Mouse (Mus musculus) left cerebral cortex, postnatal 14 days (tissue): ENCODE data around the gene Chmp6. TPM values are rescaled to one million over a fixed set of nuclear protein-coding genes. Genes with fewer than 3 reads are reported as not detected.

ENCODE experiments used
- DNase-seq, 2 experiments: peaks; one replicate each; pipeline ENCODE4 v3.0.0; 2021 to 2022; ENCODE audit warnings: low spot score in 2 of 2, mixed read lengths in 1 of 2
- intact Hi-C: fragments of 180-260 bp; cut with DNase I; formaldehyde crosslinking; loops from one replicate; pipeline ENCODE4 v1.15.1; 2025
- total RNA-seq, 2 experiments: library from RNA; stranded (reverse); gene quantifications; 2 replicates each; pipeline ENCODE4 v1.2.3; 2021

Gene Chmp6
- total RNA-seq, 2 experiments from 2014 or later = 37.0 to 47.7 TPM

DNA sequence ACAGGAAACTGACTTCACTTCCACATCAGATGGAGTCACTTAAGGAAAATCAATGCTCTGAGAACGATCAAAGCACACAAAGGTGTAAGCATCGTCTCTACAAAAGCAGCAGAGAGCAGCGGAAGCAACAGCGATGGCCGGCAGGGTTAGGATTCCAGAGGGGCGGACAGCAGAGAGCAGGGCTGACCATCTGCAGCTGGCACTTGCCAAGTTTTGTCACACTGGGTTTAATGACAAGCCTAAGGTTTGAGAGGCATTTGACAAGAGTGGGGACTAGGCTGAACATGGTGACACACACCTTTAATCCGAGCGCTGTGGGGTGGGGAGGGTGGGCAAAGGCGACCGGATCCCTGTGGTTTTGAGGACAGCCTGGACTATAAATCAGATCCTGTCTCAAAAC, 18.6 kb downstream of the Chmp6 start:
- intact Hi-C loops = loop anchor here (10.0 kb wide), 1 partner anchor 163 kb away; the partner anchor contains the start of genes Ndufaf8 and Tepsin
- DNase-seq = no peak

DNA sequence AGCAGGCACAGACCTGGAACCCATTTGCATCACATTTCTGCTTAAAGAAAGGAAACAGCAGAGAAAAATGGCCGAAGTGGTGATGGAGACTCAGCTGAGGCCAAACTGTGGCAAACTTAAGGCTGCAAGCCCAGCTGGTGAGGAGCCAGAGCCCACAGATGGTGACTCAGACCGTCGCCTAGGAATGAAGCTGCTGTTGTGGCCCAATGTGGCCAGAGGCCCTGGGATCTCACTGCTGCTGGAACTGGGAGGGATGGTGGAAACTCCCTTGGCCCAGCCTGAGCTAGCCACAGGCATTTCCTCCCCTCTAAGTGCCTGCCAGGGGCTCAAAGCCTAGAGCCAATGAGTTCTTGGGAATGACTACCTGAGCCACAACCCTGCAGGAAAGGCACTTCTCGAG, 19.9 kb downstream of the Chmp6 start:
- intact Hi-C loops = loop anchor here (10.0 kb wide), 1 partner anchor 162 kb away; the partner anchor contains the start of genes Ndufaf8 and Tepsin
- DNase-seq = no peak

GRCm38 (mm10) chr11:119933819-119934583, 20.8 kb downstream of the Chmp6 start:
- no peak for DNase-seq
- intact Hi-C loops = loop anchor here (10.0 kb wide), 1 partner anchor 161 kb away; the partner anchor contains the start of genes Ndufaf8 and Tepsin

GRCm38 (mm10) chr11:119934773-119935172, 21.5 kb downstream of the Chmp6 start:
- peak in 1 of 2 experiments; percentile 52 for DNase-seq

GRCm38 (mm10) chr11:119935457-119935856, 22.2 kb downstream of the Chmp6 start:
- intact Hi-C loops = loop anchor here (10.0 kb wide), 1 partner anchor 159 kb away; the partner anchor contains the start of genes Ndufaf8 and Tepsin
- peak; percentile 61 to 81 for DNase-seq

More at GRCm38 (mm10) chr11:119934773-119935172, 21.5 kb downstream of the Chmp6 start:
- intact Hi-C loops = loop anchor here (10.0 kb wide), 1 partner anchor 160 kb away; the partner anchor contains the start of genes Ndufaf8 and Tepsin

GRCm38 (mm10) chr11:119936456-119936855, 23.2 kb downstream of the Chmp6 start:
- no peak for DNase-seq
- intact Hi-C loops = loop anchor here (10.0 kb wide), 1 partner anchor 158 kb away; the partner anchor contains the start of genes Ndufaf8 and Tepsin

- peak; percentile 84 to 87 for DNase-seq
- intact Hi-C loops = loop anchor here (10.0 kb wide), 1 partner anchor 158 kb away; the partner anchor contains the start of genes Ndufaf8 and Tepsin
These were observed 24.0 kb downstream of the Chmp6 start for GRCm38 (mm10) chr11:119937216-119937615.

- intact Hi-C loops = loop anchor here (10.0 kb wide), 1 partner anchor 157 kb away; the partner anchor contains the start of genes Ndufaf8 and Tepsin
- DNase-seq = peak; percentile 42 to 55
These were observed 24.7 kb downstream of the Chmp6 start for GRCm38 (mm10) chr11:119937772-119938502.

DNA sequence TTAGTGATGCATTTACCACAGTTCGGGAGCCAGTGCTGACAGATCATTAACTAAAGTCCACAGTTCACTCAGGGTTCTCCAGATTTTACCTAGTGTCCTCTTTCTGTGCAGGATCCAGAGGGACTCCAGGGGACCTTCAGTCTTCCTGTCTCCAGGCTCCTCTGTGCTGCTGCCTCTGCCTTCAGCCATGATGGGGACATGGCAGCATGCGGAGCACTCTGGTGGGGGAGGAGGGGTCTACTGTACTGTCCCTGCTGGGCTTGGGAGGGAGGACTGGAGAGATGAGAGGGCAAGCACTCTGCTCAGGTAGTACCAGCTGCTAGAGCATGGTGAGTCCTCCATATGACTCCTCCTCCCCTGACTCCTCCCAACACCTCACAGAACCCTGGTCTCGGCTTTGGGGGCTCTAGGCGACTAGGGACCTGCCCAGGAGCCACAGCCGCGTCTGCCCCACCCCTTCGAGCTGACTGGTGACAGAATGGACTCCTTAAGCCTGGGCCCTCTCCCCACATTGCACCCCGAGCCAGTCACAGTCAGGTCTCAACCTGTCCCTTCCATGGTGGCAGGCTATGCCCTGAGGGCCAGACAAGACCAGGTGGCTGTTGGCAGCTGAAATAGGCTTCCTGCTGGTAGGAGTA, 26.0 kb downstream of the Chmp6 start:
- intact Hi-C loops = loop anchor here (10.0 kb wide), 1 partner anchor 156 kb away; the partner anchor contains the start of genes Ndufaf8 and Tepsin
- DNase-seq = no peak

DNA sequence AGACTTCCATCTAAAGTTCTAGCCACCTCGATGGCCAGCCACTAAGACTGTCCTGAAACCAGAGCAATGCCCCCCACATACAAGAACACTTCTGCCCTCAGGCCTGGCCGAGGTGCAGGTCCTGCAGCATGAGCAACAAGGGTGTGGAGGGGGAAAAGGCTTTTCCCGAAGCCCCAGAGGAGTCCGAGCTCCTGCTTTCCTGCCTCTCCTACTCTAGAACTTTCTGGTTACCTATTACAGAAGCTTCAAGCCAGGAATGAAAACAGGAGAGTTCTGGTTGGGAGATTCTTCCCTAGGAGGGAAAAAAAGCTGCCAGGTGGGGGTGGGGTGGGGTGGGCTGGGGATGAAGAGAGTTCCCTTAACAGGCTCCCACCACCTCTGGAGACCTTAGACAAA, 26.5 kb downstream of the Chmp6 start:
- no peak for DNase-seq
- intact Hi-C loops = loop anchor here (10.0 kb wide), 1 partner anchor 155 kb away; the partner anchor contains the start of genes Ndufaf8 and Tepsin

DNA sequence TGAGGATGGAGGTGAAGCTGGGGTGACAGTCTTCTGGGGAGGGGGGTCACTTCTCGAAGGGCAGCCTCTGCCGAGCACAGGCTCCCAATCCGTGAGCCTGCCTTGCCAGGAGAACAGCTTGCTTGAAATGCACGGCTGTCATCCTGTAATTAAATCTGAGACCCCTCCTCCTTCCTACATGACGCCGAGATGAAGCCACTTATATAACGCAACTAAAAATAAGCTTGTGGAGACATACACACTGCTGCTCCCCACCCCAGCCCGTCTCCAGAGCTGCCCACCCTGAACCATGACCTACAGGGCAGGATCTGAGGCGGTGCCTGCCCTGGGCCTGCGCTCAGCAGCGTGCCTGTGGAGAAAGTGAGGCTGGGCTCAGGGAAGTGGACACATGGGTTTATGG, 26.9 kb downstream of the Chmp6 start:
- intact Hi-C loops = no loop called here

DNA sequence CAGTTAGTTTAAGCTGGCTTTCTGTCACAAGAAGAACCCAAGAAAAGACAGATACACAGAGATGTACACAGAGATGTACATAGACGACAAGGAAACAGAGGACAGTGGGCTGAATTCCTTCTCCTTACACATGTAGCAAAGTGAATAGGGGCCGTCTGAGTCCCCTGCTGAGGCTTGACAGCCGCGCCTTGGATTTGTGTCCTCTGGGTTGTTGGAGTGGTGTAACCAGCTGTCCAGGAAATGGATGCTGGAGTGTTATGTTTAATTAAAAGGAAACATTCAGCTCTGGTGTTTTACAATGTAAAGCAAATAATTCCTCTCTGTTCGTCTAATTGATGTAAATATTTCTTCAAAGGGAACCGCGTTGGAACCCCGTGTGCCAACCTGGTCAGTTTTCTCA, 28.6 kb downstream of the Chmp6 start:
- no peak for DNase-seq
- intact Hi-C loops = loop anchor here (2.0 kb wide), 1 partner anchor 49 kb away; no protein-coding TSS in a partner anchor

More for the DNA sequence above, 26.9 kb downstream of the Chmp6 start:
- DNase-seq = peak; percentile 68 to 81

- peak in 1 of 2 experiments; percentile 52 for DNase-seq
- intact Hi-C loops = loop anchor here (2.0 kb wide), 1 partner anchor 49 kb away; no protein-coding TSS in a partner anchor
These were observed 29.0 kb downstream of the Chmp6 start for GRCm38 (mm10) chr11:119942201-119942726.

DNA sequence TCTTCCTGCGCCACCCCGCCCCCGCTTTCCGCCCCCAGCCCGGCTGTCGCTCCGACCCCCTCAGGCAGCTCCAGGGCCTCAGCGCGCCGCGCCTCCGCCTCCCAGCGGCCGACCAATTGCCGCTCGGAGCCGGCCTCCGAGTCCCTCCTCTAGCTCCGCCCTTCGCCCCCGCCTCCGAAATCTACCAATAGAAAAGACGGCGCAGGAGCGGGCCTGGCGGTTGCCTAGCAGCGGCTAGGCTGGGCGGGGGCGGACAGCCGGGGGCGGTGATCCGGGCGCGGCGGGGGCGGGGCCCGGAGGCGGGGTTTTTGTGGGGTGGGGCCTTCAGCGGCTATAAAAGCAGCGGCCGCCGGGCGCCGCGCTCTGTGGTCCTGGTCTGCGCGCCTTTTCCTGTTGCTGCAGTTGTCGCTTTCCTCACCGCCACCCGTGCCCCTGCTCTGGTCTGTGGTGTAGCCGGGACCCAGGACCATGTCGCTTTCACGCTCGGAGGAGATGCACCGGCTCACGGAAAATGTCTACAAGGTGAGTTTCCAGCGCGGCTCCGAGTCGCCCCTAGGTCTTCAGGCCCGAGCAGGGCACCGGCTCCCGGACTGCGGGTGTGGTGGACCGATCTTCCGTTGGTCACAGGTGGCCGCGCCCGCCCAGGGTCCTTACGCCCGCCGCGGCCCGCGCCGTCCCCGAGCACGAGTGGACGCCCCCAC, 29.6 kb downstream of the Chmp6 start, which contains the start of gene Baiap2:
Gene Baiap2, plus strand, starts transcription at position 37 of the 701 bp plus-strand sequence.
- intact Hi-C loops = loop anchor here (2.0 kb wide), 1 partner anchor 48 kb away; no protein-coding TSS in a partner anchor
- peak; percentile 99 for DNase-seq

DNA sequence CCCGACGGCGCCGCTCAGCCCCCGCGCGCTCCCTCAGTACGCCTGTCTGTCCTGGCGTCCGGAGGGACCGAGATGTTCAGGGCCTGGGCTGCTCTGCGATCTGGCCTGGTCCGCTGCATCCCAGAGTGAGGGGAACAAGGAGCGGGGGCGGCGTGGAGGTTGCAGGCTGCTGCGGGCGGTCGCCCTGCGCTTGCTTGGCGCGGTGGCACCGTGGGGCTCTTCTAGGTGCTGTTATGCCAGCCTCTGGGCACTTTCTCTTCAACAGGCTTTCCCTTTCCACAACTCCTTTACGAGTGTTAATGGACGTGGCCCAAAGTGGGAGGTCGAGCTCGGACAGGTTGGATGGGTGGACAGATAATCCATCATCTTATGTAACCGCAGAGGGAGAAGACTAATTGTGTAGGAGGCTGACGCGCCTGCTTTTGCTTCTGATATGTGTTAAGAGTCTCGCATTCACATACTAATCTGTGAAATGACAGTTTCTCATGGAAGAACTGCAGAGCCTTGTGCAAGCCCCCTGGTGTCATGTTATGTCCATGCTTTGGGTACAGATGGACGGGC, 30.3 kb downstream of the Chmp6 start:
- DNase-seq = peak; percentile 34 to 43
- intact Hi-C loops = loop anchor here (2.0 kb wide), 1 partner anchor 47 kb away; no protein-coding TSS in a partner anchor

GRCm38 (mm10) chr11:119945343-119945742, 32.1 kb downstream of the Chmp6 start:
- intact Hi-C loops = no loop called here
- DNase-seq = no peak

- DNase-seq = no peak
- intact Hi-C loops = no loop called here
These were observed 34.2 kb downstream of the Chmp6 start for GRCm38 (mm10) chr11:119947426-119947825.

- DNase-seq = no peak
- intact Hi-C loops = no loop called here
These were observed 34.7 kb downstream of the Chmp6 start for GRCm38 (mm10) chr11:119947897-119948296.
